Mouse (Mus musculus): ENCODE measurements at regions not wholly inside any gene's neighbourhood (a gene's known extent, or its start where the extent isn't known, plus 50 kb on each side); places are given as distances from the start of the nearest gene placed in this dataset.

GRCm38 (mm10) chrX:167091841-167092240, 117.3 kb downstream of the Tmsb4x start:
- peak; percentile 61 for DNase-seq (ENCODE audit: low spot score)

- DNase-seq (ENCODE audit: low spot score) = no peak
Measured at GRCm38 (mm10) chrX:167088930-167089329, 120.2 kb downstream of the Tmsb4x start.

GRCm38 (mm10) chrX:167088438-167088837, 120.7 kb downstream of the Tmsb4x start:
- no peak for DNase-seq (ENCODE audit: low spot score)

- no peak for DNase-seq (ENCODE audit: low spot score)
Measured at GRCm38 (mm10) chrX:167080821-167081220, 128.3 kb downstream of the Tmsb4x start.

GRCm38 (mm10) chrX:167069075-167069474, 140.0 kb downstream of the Tmsb4x start:
- DNase-seq (ENCODE audit: low spot score) = no peak

GRCm38 (mm10) chrX:167067918-167068317, 141.2 kb downstream of the Tmsb4x start:
- DNase-seq (ENCODE audit: low spot score) = no peak

- DNase-seq (ENCODE audit: low spot score) = peak; percentile 31
Measured at GRCm38 (mm10) chrX:167063881-167064280, 145.2 kb downstream of the Tmsb4x start.

- DNase-seq (ENCODE audit: low spot score) = no peak
Measured at GRCm38 (mm10) chrX:167052456-167052855, 156.7 kb downstream of the Tmsb4x start.

GRCm38 (mm10) chrX:167050066-167050465, 159.0 kb downstream of the Tmsb4x start:
- no peak for DNase-seq (ENCODE audit: low spot score)

GRCm38 (mm10) chrX:167049191-167049968, 159.7 kb downstream of the Tmsb4x start:
- no peak for DNase-seq (ENCODE audit: low spot score)

GRCm38 (mm10) chrX:167037971-167038370, 171.1 kb downstream of the Tmsb4x start:
- no peak for DNase-seq (ENCODE audit: low spot score)

- no peak for DNase-seq (ENCODE audit: low spot score)
Measured at GRCm38 (mm10) chrX:167036355-167036754, 172.8 kb downstream of the Tmsb4x start.

- DNase-seq (ENCODE audit: low spot score) = no peak
Measured at GRCm38 (mm10) chrX:167035639-167036038, 173.5 kb downstream of the Tmsb4x start.

- DNase-seq (ENCODE audit: low spot score) = no peak
Measured at GRCm38 (mm10) chrX:167033091-167033490, 176.0 kb downstream of the Tmsb4x start.

GRCm38 (mm10) chrX:167032586-167032985, 176.5 kb downstream of the Tmsb4x start:
- peak; percentile 4 for DNase-seq (ENCODE audit: low spot score)

- no peak for DNase-seq (ENCODE audit: low spot score)
Measured at GRCm38 (mm10) chrX:167031543-167031942, 177.6 kb downstream of the Tmsb4x start.

GRCm38 (mm10) chrX:167015602-167016001, 193.5 kb downstream of the Tmsb4x start:
- DNase-seq (ENCODE audit: low spot score) = no peak

- no peak for DNase-seq (ENCODE audit: low spot score)
Measured at GRCm38 (mm10) chrX:167014322-167014721, 194.8 kb downstream of the Tmsb4x start.

- DNase-seq (ENCODE audit: low spot score) = no peak
Measured at GRCm38 (mm10) chrX:167012891-167013290, 196.2 kb downstream of the Tmsb4x start.

- no peak for DNase-seq (ENCODE audit: low spot score)
Measured at GRCm38 (mm10) chrX:167011977-167012542, 197.1 kb downstream of the Tmsb4x start.

- DNase-seq (ENCODE audit: low spot score) = no peak
Measured at GRCm38 (mm10) chrX:166995855-166996254, 213.3 kb downstream of the Tmsb4x start.

GRCm38 (mm10) chrX:166981003-166981402, 228.1 kb downstream of the Tmsb4x start:
- DNase-seq (ENCODE audit: low spot score) = no peak

GRCm38 (mm10) chrX:166980504-166980903, 228.6 kb downstream of the Tmsb4x start:
- DNase-seq (ENCODE audit: low spot score) = no peak

GRCm38 (mm10) chrX:166977029-166977428, 232.1 kb downstream of the Tmsb4x start:
- no peak for DNase-seq (ENCODE audit: low spot score)

Measured in urinary bladder, postnatal 14 days (tissue).